Mouse (Mus musculus): Measurements from ENCODE around the gene Zfp526.

GRCm38 (mm10) chr7:25268588-25268987, 47.4 kb downstream of the Zfp526 start:
- TF ChIP-seq CTCF (IDR thresholded peaks at IDR 0.05; ENCODE audit: extremely low read depth, insufficient read depth, insufficient read length, insufficient replicate concordance) (no peak), POLR2A (IDR thresholded peaks at IDR 0.05; ENCODE audit: low read depth, low read length) (no peak)

All from spleen, adult 2 months (tissue).